Mouse (Mus musculus) testis, adult 2 months (tissue): ENCODE data around the gene Hoxc13. TPM values are rescaled to one million over a fixed set of nuclear protein-coding genes. Genes with fewer than 3 reads are reported as not detected.

Experiments
- H3K27ac ChIP-seq: fragments of 200-500 bp; 2 replicates; pipeline ENCODE4 v1.5.1; 2012; ENCODE audit warnings: low read depth, low read length; ENCODE audit not compliant: control insufficient read depth, insufficient read depth
- H3K27me3 ChIP-seq: fragments of 200-500 bp; 2 replicates; pipeline ENCODE4 v1.6.1; 2012; ENCODE audit warnings: mild to moderate bottlenecking, low read length, moderate library complexity; ENCODE audit not compliant: control insufficient read depth, insufficient read depth
- H3K36me3 ChIP-seq: fragments of 200-500 bp; 2 replicates; pipeline ENCODE4 v1.6.1; 2012; ENCODE audit warnings: mild to moderate bottlenecking, low read length; ENCODE audit not compliant: control insufficient read depth, insufficient read depth
- H3K4me1 ChIP-seq: fragments of 200-500 bp; 2 replicates; pipeline ENCODE4 v1.6.1; 2012; ENCODE audit warnings: low read length; ENCODE audit not compliant: control insufficient read depth, insufficient read depth
- H3K4me3 ChIP-seq: fragments of 200-500 bp; 2 replicates; pipeline ENCODE4 v1.5.1; 2012; ENCODE audit warnings: low read depth, mild to moderate bottlenecking, low read length, moderate library complexity, mixed read lengths; ENCODE audit not compliant: control insufficient read depth
- CTCF ChIP-seq: fragments of 200-500 bp; IDR thresholded peaks from 2 replicates; pipeline ENCODE4 v1.5.1; 2012; ENCODE audit warnings: low read depth, mild to moderate bottlenecking, inconsistent platforms, low read length, moderate library complexity; ENCODE audit not compliant: control insufficient read depth, insufficient read depth, insufficient replicate concordance
- POLR2A ChIP-seq: fragments of 200-500 bp; IDR thresholded peaks from 2 replicates; pipeline ENCODE4 v1.6.1; 2012; ENCODE audit warnings: low read depth, mild to moderate bottlenecking, inconsistent platforms, low read length, moderate library complexity; ENCODE audit not compliant: control insufficient read depth
- polyA plus RNA-seq: library from polyadenylated mRNA; depleted of rRNA; stranded (reverse); fragments of >200 nt; gene quantifications from 2 replicates; pipeline ENCODE4 v1.2.3, GENCODE M21; 2012

Hoxc13 gene
- polyA plus RNA-seq, 1 experiment, result not detected

- Histone ChIP-seq H3K4me1 (peaks cover 9% of the 10 kb centered on the region), H3K4me3 (peak within 1 kb of the TSS; percentile 41), H3K27ac (0 out of 2 replicates have a peak within 1 kb of the TSS, but pooled peaks have one; percentile 22), H3K36me3 (no peaks in the 10 kb centered on the region), H3K27me3 (peaks cover 11% of the 10 kb centered on the region)
- no peak for TF ChIP-seq CTCF
- no peak for TF ChIP-seq POLR2A
Measured at GRCm38 (mm10) chr15:102966776-102967311, 45.9 kb downstream of the Hoxc13 start, which contains the start of gene Hoxc10. Gene Hoxc10 (plus strand): TSS chr15:102966796.

- H3K27me3 ChIP-seq, result peaks cover 11% of the 10 kb centered on the region
- H3K4me1 ChIP-seq, result peaks cover 9% of the 10 kb centered on the region
- TF ChIP-seq CTCF, result no peak
- TF ChIP-seq POLR2A, result no peak
- no peaks in the 10 kb centered on the region for H3K36me3 ChIP-seq
- H3K4me3 ChIP-seq, result peak within 1 kb of the TSS; percentile 41
- H3K27ac ChIP-seq, result no peak within 1 kb of the TSS
Measured at GRCm38 (mm10) chr15:102967312-102967510, 46.3 kb downstream of the Hoxc13 start, which contains the start of gene Hoxc5. Gene Hoxc5 (plus strand): TSS chr15:102967443.

DNA sequence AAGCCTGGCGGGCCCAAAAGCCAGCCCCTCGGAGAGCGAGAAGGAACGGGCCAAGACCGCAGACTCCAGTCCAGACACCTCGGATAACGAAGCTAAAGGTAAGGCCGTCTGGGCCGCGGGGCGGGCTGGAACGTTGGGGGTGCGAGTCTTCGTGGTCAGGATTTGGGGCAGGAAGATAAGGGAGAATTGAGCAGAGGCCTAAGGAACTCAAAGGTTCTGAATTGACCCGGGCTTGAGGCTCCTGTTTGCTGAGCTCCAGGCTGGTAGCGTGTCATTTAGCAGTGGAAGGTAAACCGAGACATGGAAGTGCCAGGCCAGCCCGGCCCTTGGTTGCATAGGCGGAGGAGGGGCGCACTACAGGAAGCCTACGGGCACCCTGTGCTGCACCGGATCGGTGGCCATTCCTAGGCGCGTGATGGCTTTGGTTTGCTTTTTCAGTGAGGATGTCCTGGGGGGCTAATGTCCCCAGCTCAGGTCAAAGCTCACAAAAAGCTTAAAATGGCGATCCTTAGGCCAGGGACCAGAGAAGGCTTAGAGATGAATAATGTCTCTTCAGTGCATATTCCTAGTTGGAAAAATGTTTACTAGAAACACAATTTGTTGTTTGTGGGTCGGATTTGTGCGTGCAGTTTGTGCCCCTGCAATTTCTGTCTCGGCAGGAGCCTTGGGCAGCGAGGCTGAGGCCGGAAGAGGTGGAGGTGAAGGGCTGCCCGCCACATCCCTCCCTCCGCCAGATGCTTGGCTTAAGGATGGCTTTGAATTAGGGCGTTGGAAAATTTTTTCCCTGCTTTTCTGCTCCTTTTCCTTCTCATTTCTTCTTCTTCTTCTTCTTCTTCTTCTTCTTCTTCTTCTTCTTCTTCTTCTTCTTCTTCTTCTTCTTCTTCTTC lies 46.9 kb downstream of the Hoxc13 start:
- H3K36me3 ChIP-seq, result no peaks in the 10 kb centered on the region
- H3K4me1 ChIP-seq, result peaks cover 9% of the 10 kb centered on the region
- peaks cover 11% of the 10 kb centered on the region for H3K27me3 ChIP-seq
- no peak for TF ChIP-seq CTCF
- TF ChIP-seq POLR2A, result no peak
- H3K27ac ChIP-seq, result no peak overlapping the region
- H3K4me3 ChIP-seq, result no peak overlapping the region; the same call in 1 of the 2 replicates

- Histone ChIP-seq H3K27ac (no peak overlapping the region), H3K4me1 (peaks cover 9% of the 10 kb centered on the region), H3K27me3 (peaks cover 5% of the 10 kb centered on the region), H3K4me3 (no peak overlapping the region), H3K36me3 (no peaks in the 10 kb centered on the region)
- no peak for TF ChIP-seq CTCF
- TF ChIP-seq POLR2A, result no peak
Measured at GRCm38 (mm10) chr15:102969296-102969695, 48.4 kb downstream of the Hoxc13 start.

GRCm38 (mm10) chr15:102970740-102971139 lies 49.8 kb downstream of the Hoxc13 start:
- TF ChIP-seq POLR2A, result no peak
- TF ChIP-seq CTCF, result no peak
- H3K27ac ChIP-seq, result no peak overlapping the region
- H3K4me3 ChIP-seq, result no peak overlapping the region
- peaks cover 9% of the 10 kb centered on the region for H3K4me1 ChIP-seq
- peaks cover 4% of the 10 kb centered on the region for H3K27me3 ChIP-seq
- no peaks in the 10 kb centered on the region for H3K36me3 ChIP-seq

GRCm38 (mm10) chr15:102972254-102972653 lies 51.4 kb downstream of the Hoxc13 start:
- H3K4me3 ChIP-seq, result no peak overlapping the region
- no peak for TF ChIP-seq POLR2A
- TF ChIP-seq CTCF, result no peak
- no peaks in the 10 kb centered on the region for H3K27me3 ChIP-seq
- H3K4me1 ChIP-seq, result peaks cover 4% of the 10 kb centered on the region; the same call in 1 of the 2 replicates
- H3K27ac ChIP-seq, result no peak overlapping the region
- H3K36me3 ChIP-seq, result no peaks in the 10 kb centered on the region

DNA sequence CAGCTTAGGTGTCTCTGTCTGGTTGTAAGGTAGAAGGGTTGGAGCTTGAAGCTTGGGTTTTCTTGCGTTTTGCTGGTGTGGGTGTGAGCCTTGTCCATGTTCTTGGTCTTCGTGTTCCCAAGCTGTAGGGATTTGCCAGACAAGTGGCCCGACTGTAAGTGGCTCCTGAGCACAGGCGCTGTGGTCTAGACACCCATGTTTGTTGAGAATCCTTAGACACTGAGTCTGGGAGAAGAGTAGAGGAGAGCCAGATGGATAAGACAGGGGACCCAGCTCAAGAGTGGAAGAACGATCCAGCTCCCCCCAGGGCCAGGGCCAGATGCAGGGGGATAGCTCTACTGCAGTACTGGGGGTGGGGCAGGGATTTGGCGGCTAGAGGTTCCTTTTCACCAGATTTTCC lies 51.9 kb downstream of the Hoxc13 start:
- Histone ChIP-seq H3K27ac (no peak overlapping the region), H3K4me1 (peaks cover 2% of the 10 kb centered on the region; the same call in 1 of the 2 replicates), H3K27me3 (no peaks in the 10 kb centered on the region; the same call in 1 of the 2 replicates), H3K36me3 (no peaks in the 10 kb centered on the region), H3K4me3 (no peak overlapping the region)
- no peak for TF ChIP-seq CTCF
